Mouse (Mus musculus) large intestine, adult 2 months (tissue): ENCODE measurements around the gene Kmt2e. TPM values are rescaled to one million over a fixed set of nuclear protein-coding genes. Genes with fewer than 3 reads are reported as not detected.

Source experiments
- DNase-seq: peaks from one replicate; pipeline ENCODE4 v3.0.0-alpha.2; 2012; ENCODE audit warnings: low read depth, low spot score
- WGBS: fragments of 180-500 bp; shearing (Covaris S2); methylation state at CpG from one replicate; pipeline ENCODE4 v1.1.7; 2018; 5-methylcytosine and 5-hydroxymethylcytosine counted together
- polyA plus RNA-seq: library from polyadenylated mRNA; depleted of rRNA; stranded (reverse); fragments of >200 nt; gene quantifications from 2 replicates; pipeline ENCODE4 v1.2.3, GENCODE M21; 2012; rRNA removed

Kmt2e gene
- 5.7 and 13.3 TPM in 2 replicates for polyA plus RNA-seq

GRCm38 (mm10) chr5:23433720-23434597, at the start of gene Kmt2e:
Gene Kmt2e, plus strand, starts transcription at chr5:23434441.
- no peak for DNase-seq
- WGBS = under 1% methylated on average over 85 of the region's 85 CpGs

- 63% methylated on average over 1 of the region's 1 CpGs for WGBS
- DNase-seq = no peak
Observed at GRCm38 (mm10) chr5:23385136-23385535, 49.1 kb upstream of the Kmt2e start.

- 66% methylated on average over 5 of the region's 5 CpGs for WGBS
- DNase-seq = no peak
Observed at GRCm38 (mm10) chr5:23385763-23386217, 48.5 kb upstream of the Kmt2e start.

- DNase-seq = peak; percentile 62
- WGBS = 2% methylated on average over 22 of the region's 22 CpGs
Observed at GRCm38 (mm10) chr5:23386562-23387312, 47.5 kb upstream of the Kmt2e start.

- no peak for DNase-seq
- WGBS = 26% methylated on average over 2 of the region's 2 CpGs
Observed at GRCm38 (mm10) chr5:23387313-23387666, 47.0 kb upstream of the Kmt2e start.

GRCm38 (mm10) chr5:23388091-23388490, 46.1 kb upstream of the Kmt2e start:
- DNase-seq = no peak
- WGBS = 35% methylated on average over 3 of the region's 3 CpGs

GRCm38 (mm10) chr5:23389601-23390305, 44.5 kb upstream of the Kmt2e start:
- WGBS = 81% methylated on average over 7 of the region's 7 CpGs
- DNase-seq = no peak

- DNase-seq = no peak
- 82% methylated on average over 7 of the region's 7 CpGs for WGBS
Observed at GRCm38 (mm10) chr5:23391714-23392113, 42.5 kb upstream of the Kmt2e start.

- DNase-seq = no peak
- WGBS = 85% methylated on average over 5 of the region's 5 CpGs
Observed at GRCm38 (mm10) chr5:23393870-23394269, 40.4 kb upstream of the Kmt2e start.

GRCm38 (mm10) chr5:23394366-23395145, 39.7 kb upstream of the Kmt2e start:
- WGBS = 37% methylated on average over 3 of the region's 3 CpGs
- no peak for DNase-seq

GRCm38 (mm10) chr5:23395721-23396120, 38.5 kb upstream of the Kmt2e start:
- DNase-seq = no peak
- WGBS = 52% methylated on average over 3 of the region's 3 CpGs

- no peak for DNase-seq
- WGBS = 33% methylated on average over 3 of the region's 3 CpGs
Observed at GRCm38 (mm10) chr5:23396756-23397155, 37.5 kb upstream of the Kmt2e start.

- no peak for DNase-seq
- 86% methylated on average over 3 of the region's 3 CpGs for WGBS
Observed at GRCm38 (mm10) chr5:23400156-23400555, 34.1 kb upstream of the Kmt2e start.

GRCm38 (mm10) chr5:23400868-23401267, 33.4 kb upstream of the Kmt2e start:
- 95% methylated on average over 3 of the region's 3 CpGs for WGBS

GRCm38 (mm10) chr5:23401368-23401767, 32.9 kb upstream of the Kmt2e start:
- WGBS = 90% methylated on average over 9 of the region's 9 CpGs
- DNase-seq = no peak

More at GRCm38 (mm10) chr5:23400868-23401267, 33.4 kb upstream of the Kmt2e start:
- no peak for DNase-seq

GRCm38 (mm10) chr5:23401999-23402398, 32.2 kb upstream of the Kmt2e start:
- WGBS = 26% methylated on average over 2 of the region's 2 CpGs
- DNase-seq = no peak

GRCm38 (mm10) chr5:23403161-23403560, 31.1 kb upstream of the Kmt2e start:
- WGBS = 64% methylated on average over 11 of the region's 11 CpGs
- DNase-seq = no peak

GRCm38 (mm10) chr5:23405666-23406404, 28.4 kb upstream of the Kmt2e start:
- WGBS = 89% methylated on average over 12 of the region's 12 CpGs
- no peak for DNase-seq

GRCm38 (mm10) chr5:23406405-23406745, 27.9 kb upstream of the Kmt2e start:
- WGBS = 84% methylated on average over 4 of the region's 4 CpGs
- no peak for DNase-seq
